Mouse (Mus musculus) bone marrow macrophage, adult 2 months (primary cell): ENCODE results near the gene Pla2g16.

Experiments used
- CTCF ChIP-seq: IDR thresholded peaks from 2 replicates; pipeline ENCODE4 v1.5.1; 2012; ENCODE audit warnings: low read depth, mild to moderate bottlenecking, low read length, moderate library complexity
- POLR2A ChIP-seq: IDR thresholded peaks from 2 replicates; pipeline ENCODE4 v1.6.1; 2012; ENCODE audit warnings: mild to moderate bottlenecking, low read depth, low read length, borderline replicate concordance

DNA sequence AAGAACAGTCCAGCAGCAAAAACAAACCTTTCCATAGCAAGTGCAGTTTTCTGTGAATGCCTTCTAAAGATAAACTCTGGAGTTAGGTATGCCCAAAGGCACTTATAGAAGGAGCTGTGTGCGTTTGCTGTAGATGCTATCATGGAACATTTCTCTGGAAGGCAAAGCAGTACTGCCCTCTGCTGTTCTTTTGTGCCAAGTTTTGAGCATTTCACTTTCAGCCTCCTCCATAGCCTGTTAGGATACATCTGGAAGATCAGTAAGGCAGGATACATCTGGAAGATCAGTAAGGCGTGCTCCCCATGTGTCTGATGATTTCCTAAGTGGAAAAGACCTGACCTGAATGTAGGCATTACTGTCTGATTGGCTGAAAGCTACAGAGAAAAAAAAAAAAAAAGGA is 38.3 kb downstream of the Pla2g16 start:
- no peak for TF ChIP-seq POLR2A
- TF ChIP-seq CTCF = no peak
